Mouse (Mus musculus) myocyte (in vitro differentiated cells): ENCODE results near the gene Lcat.

Source experiments
- E2F4 ChIP-seq: IDR thresholded peaks from one replicate; pipeline ENCODE4 v1.6.1; 2011; ENCODE audit warnings: mild to moderate bottlenecking, control low read depth, moderate library complexity; ENCODE audit not compliant: insufficient read depth
- POLR2A ChIP-seq: IDR thresholded peaks from one replicate; pipeline ENCODE4 v1.6.1; 2011; ENCODE audit warnings: low read depth, mild to moderate bottlenecking, control low read depth, moderate library complexity; ENCODE audit not compliant: insufficient read length
- TCF3 ChIP-seq: IDR thresholded peaks from one replicate; pipeline ENCODE4 v1.6.1; 2011; ENCODE audit warnings: low read depth, control low read depth; ENCODE audit not compliant: insufficient read length

GRCm38 (mm10) chr8:105942026-105942425 lies 1.2 kb downstream of the Lcat start:
- TF ChIP-seq E2F4 (no peak), POLR2A (no peak), TCF3 (no peak)
